Mouse (Mus musculus) forebrain, postnatal 0 days (tissue): ENCODE data around the gene Ces3a. TPM values are rescaled to one million over a fixed set of nuclear protein-coding genes. Genes with fewer than 3 reads are reported as not detected.

Experiments used
- ATAC-seq: fragments of 200-750 bp; cut with Nextera tagmentation; 2 replicates; pipeline ENCODE4 v1.8.0; 2017; ENCODE audit warnings: mild to moderate bottlenecking, moderate library complexity
- DNase-seq: peaks from one replicate; pipeline ENCODE4 v3.0.0-alpha.2; 2015
- H3K27ac ChIP-seq: fragments of 300-500 bp; sonication (generic); 2 replicates; pipeline ENCODE4 v1.5.1; 2014; ENCODE audit warnings: low read depth, mild to moderate bottlenecking, antibody characterized with exemption, low read length, moderate library complexity, mixed read lengths
- H3K27me3 ChIP-seq: fragments of 300-500 bp; sonication (generic); 2 replicates; pipeline ENCODE4 v1.6.1; 2014; ENCODE audit warnings: mild to moderate bottlenecking, low read length, mixed read lengths; ENCODE audit not compliant: insufficient read depth
- H3K36me3 ChIP-seq: fragments of 300-500 bp; sonication (generic); 2 replicates; pipeline ENCODE4 v1.6.1; 2014; ENCODE audit warnings: mild to moderate bottlenecking, moderate library complexity; ENCODE audit not compliant: insufficient read depth
- H3K4me1 ChIP-seq: fragments of 300-500 bp; sonication (generic); 2 replicates; pipeline ENCODE4 v1.6.1; 2014; ENCODE audit warnings: antibody characterized with exemption; ENCODE audit not compliant: insufficient read depth
- H3K4me2 ChIP-seq: fragments of 300-500 bp; sonication (generic); 2 replicates; pipeline ENCODE4 v1.6.1; 2014; ENCODE audit warnings: low read depth, mild to moderate bottlenecking, moderate library complexity
- H3K4me3 ChIP-seq: fragments of 300-500 bp; sonication (generic); 2 replicates; pipeline ENCODE4 v1.5.1; 2014; ENCODE audit warnings: low read depth, low read length, mixed read lengths
- H3K9ac ChIP-seq: fragments of 300-500 bp; sonication (generic); 2 replicates; pipeline ENCODE4 v1.6.1; 2014; ENCODE audit warnings: mild to moderate bottlenecking
- H3K9me3 ChIP-seq: fragments of 300-500 bp; sonication (generic); 2 replicates; pipeline ENCODE4 v1.6.1; 2016; ENCODE audit warnings: low read length
- CTCF ChIP-seq: sonication (generic); IDR thresholded peaks from 2 replicates; pipeline ENCODE4 v1.5.1; 2016; ENCODE audit warnings: antibody characterized with exemption, control low read depth, low read depth
- WGBS: fragments of 180-500 bp; shearing (Covaris S2); extraction: QIAGEN DNeasy Blood & Tissue Kit; methylation state at CpG from one replicate; pipeline ENCODE4 v1.1.7; 2014; 5-methylcytosine and 5-hydroxymethylcytosine counted together
- polyA plus RNA-seq: library from polyadenylated mRNA; unstranded; fragments of >200 nt; fragmentation: Nextera tagmentation; extraction: Ambion mirVana; gene quantifications from 2 replicates; pipeline ENCODE4 v1.2.1, GENCODE M21; 2015
- total RNA-seq: library from RNA; depleted of rRNA; stranded (reverse); fragments of >200 nt; gene quantifications from 2 replicates; pipeline ENCODE4 v1.2.3, GENCODE M21; 2014; rRNA removed

Gene Ces3a
- total RNA-seq = not detected in 2 replicates
- polyA plus RNA-seq = not detected in 2 replicates

- Histone ChIP-seq H3K9ac (no peak within 1 kb of the TSS), H3K27me3 (no peaks in the 10 kb centered on the region), H3K4me3 (no peak within 1 kb of the TSS), H3K27ac (no peak within 1 kb of the TSS), H3K36me3 (no peaks in the 10 kb centered on the region), H3K4me2 (no peak within 1 kb of the TSS), H3K4me1 (no peaks in the 10 kb centered on the region), H3K9me3 (no peaks in the 10 kb centered on the region)
- TF ChIP-seq CTCF = no peak
- DNase-seq = no peak
- ATAC-seq = no peak
- WGBS = 73% methylated on average over 3 of the region's 3 CpGs
These were observed at the start of gene Ces3a for GRCm38 (mm10) chr8:105048371-105048854. TSS of gene Ces3a (plus strand) at chr8:105048601.

GRCm38 (mm10) chr8:104999183-104999582 is 49.2 kb upstream of the Ces3a start:
- no peaks in the 10 kb centered on the region for H3K36me3 ChIP-seq
- ATAC-seq = no peak
- H3K9ac ChIP-seq = no peak overlapping the region
- H3K27ac ChIP-seq = no peak overlapping the region
- no peaks in the 10 kb centered on the region for H3K27me3 ChIP-seq
- no peak for TF ChIP-seq CTCF
- no peak for DNase-seq
- no peak overlapping the region for H3K4me2 ChIP-seq
- H3K4me1 ChIP-seq = no peaks in the 10 kb centered on the region
- no peaks in the 10 kb centered on the region for H3K9me3 ChIP-seq
- no peak overlapping the region for H3K4me3 ChIP-seq
- WGBS = 88% methylated on average over 6 of the region's 6 CpGs

GRCm38 (mm10) chr8:105000586-105000985 is 47.8 kb upstream of the Ces3a start, which contains the start of gene Ces2h:
TSS of gene Ces2h (plus strand) at chr8:105000853.
- Histone ChIP-seq H3K27ac (no peak within 1 kb of the TSS), H3K9ac (no peak within 1 kb of the TSS), H3K4me3 (no peak within 1 kb of the TSS), H3K4me2 (no peak within 1 kb of the TSS), H3K27me3 (no peaks in the 10 kb centered on the region), H3K9me3 (no peaks in the 10 kb centered on the region), H3K4me1 (no peaks in the 10 kb centered on the region), H3K36me3 (no peaks in the 10 kb centered on the region)
- DNase-seq (no peak), ATAC-seq (no peak)
- WGBS = 85% methylated on average over 7 of the region's 7 CpGs
- TF ChIP-seq CTCF = no peak

GRCm38 (mm10) chr8:105010000-105010399 is 38.4 kb upstream of the Ces3a start:
- Histone ChIP-seq H3K4me2 (no peak overlapping the region), H3K27me3 (no peaks in the 10 kb centered on the region), H3K4me3 (no peak overlapping the region), H3K4me1 (no peaks in the 10 kb centered on the region), H3K36me3 (no peaks in the 10 kb centered on the region), H3K9ac (no peak overlapping the region), H3K27ac (no peak overlapping the region), H3K9me3 (no peaks in the 10 kb centered on the region)
- ATAC-seq (no peak), DNase-seq (no peak)
- TF ChIP-seq CTCF = no peak
- 91% methylated on average over 2 of the region's 2 CpGs for WGBS

- Histone ChIP-seq H3K4me2 (no peak overlapping the region), H3K9me3 (no peaks in the 10 kb centered on the region), H3K9ac (no peak overlapping the region), H3K4me1 (no peaks in the 10 kb centered on the region), H3K36me3 (no peaks in the 10 kb centered on the region), H3K4me3 (no peak overlapping the region), H3K27ac (no peak overlapping the region), H3K27me3 (no peaks in the 10 kb centered on the region)
- DNase-seq (no peak), ATAC-seq (no peak)
- TF ChIP-seq CTCF = no peak
- WGBS = 79% methylated on average over 12 of the region's 12 CpGs
These were observed 37.3 kb upstream of the Ces3a start for GRCm38 (mm10) chr8:105011136-105011535.

GRCm38 (mm10) chr8:105014391-105014790 is 34.0 kb upstream of the Ces3a start:
- Histone ChIP-seq H3K4me2 (no peak overlapping the region), H3K9me3 (no peaks in the 10 kb centered on the region), H3K4me3 (no peak overlapping the region), H3K27ac (no peak overlapping the region), H3K4me1 (no peaks in the 10 kb centered on the region), H3K9ac (no peak overlapping the region), H3K27me3 (no peaks in the 10 kb centered on the region), H3K36me3 (no peaks in the 10 kb centered on the region)
- no peak for ATAC-seq
- TF ChIP-seq CTCF = no peak
- DNase-seq = no peak
- WGBS = 87% methylated on average over 5 of the region's 5 CpGs

GRCm38 (mm10) chr8:105021954-105022353 is 26.4 kb upstream of the Ces3a start:
- Histone ChIP-seq H3K4me1 (no peaks in the 10 kb centered on the region), H3K4me2 (no peak overlapping the region), H3K36me3 (no peaks in the 10 kb centered on the region), H3K27ac (no peak overlapping the region), H3K9me3 (no peaks in the 10 kb centered on the region), H3K4me3 (no peak overlapping the region), H3K27me3 (no peaks in the 10 kb centered on the region), H3K9ac (no peak overlapping the region)
- TF ChIP-seq CTCF = no peak
- no peak for DNase-seq
- 90% methylated on average over 1 of the region's 1 CpGs for WGBS
- ATAC-seq = no peak
